Mouse (Mus musculus) forebrain, embryonic 13.5 days (tissue): Measurements from ENCODE around the gene Crispld2. TPM values are rescaled to one million over a fixed set of nuclear protein-coding genes. Genes with fewer than 3 reads are reported as not detected.

ENCODE experiments used
- ATAC-seq: fragments of 200-750 bp; cut with Nextera tagmentation; 2 replicates; pipeline ENCODE4 v1.8.0; 2017
- H3K27ac ChIP-seq: fragments of 300-500 bp; sonication (generic); 2 replicates; pipeline ENCODE4 v1.5.1; 2015; ENCODE audit warnings: inconsistent platforms, mild to moderate bottlenecking, moderate library complexity
- H3K27me3 ChIP-seq: fragments of 300-500 bp; sonication (generic); 2 replicates; pipeline ENCODE4 v1.6.1; 2015; ENCODE audit warnings: mild to moderate bottlenecking, inconsistent platforms
- H3K36me3 ChIP-seq: fragments of 300-500 bp; sonication (generic); 2 replicates; pipeline ENCODE4 v1.6.1; 2015; ENCODE audit warnings: mild to moderate bottlenecking, inconsistent platforms; ENCODE audit not compliant: poor library complexity, severe bottlenecking
- H3K4me1 ChIP-seq: fragments of 300-500 bp; sonication (generic); 2 replicates; pipeline ENCODE4 v1.6.1; 2015; ENCODE audit warnings: inconsistent platforms
- H3K4me2 ChIP-seq: fragments of 300-500 bp; sonication (generic); 2 replicates; pipeline ENCODE4 v1.6.1; 2015; ENCODE audit warnings: inconsistent platforms, mild to moderate bottlenecking, moderate library complexity
- H3K4me3 ChIP-seq: fragments of 300-500 bp; sonication (generic); 2 replicates; pipeline ENCODE4 v1.5.1; 2015; ENCODE audit warnings: mild to moderate bottlenecking, inconsistent platforms
- H3K9ac ChIP-seq: fragments of 300-500 bp; sonication (generic); 2 replicates; pipeline ENCODE4 v1.6.1; 2015; ENCODE audit warnings: mild to moderate bottlenecking, inconsistent platforms
- H3K9me3 ChIP-seq: fragments of 300-500 bp; sonication (generic); replicated peaks from 2 replicates; pipeline ENCODE4 v1.6.1; 2016; ENCODE audit warnings: inconsistent platforms
- WGBS: fragments of 180-500 bp; shearing (Covaris S2); methylation state at CpG from one replicate; pipeline ENCODE4 v1.1.7; 2015; 5-methylcytosine and 5-hydroxymethylcytosine counted together
- polyA plus RNA-seq: library from polyadenylated mRNA; unstranded; fragments of >200 nt; fragmentation: Nextera tagmentation; extraction: Ambion mirVana; gene quantifications from 2 replicates; pipeline ENCODE4 v1.2.1, GENCODE M21; 2015

Crispld2 gene
- polyA plus RNA-seq, 1 experiment from 2014 or later, result 0.90 TPM

DNA sequence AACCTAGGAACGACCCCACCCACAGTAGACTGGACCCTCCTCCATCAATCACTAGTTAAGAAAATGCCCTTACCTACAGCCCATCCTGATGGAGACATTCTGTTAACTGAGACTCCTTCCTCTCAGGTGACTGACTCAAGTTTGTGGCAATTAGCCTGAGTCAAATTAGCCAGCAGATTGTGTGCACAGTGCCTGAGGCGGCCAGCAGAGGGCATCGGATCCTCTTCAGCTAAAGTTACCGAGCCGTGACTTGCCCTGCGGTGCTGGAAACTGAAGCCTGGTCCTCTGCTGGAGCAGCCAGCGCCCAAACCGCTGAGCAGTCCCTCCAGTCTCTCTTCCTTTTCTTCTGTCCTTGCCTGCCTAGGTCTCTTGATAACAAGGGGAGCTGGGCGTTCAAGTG is 24.8 kb upstream of the Crispld2 start:
- Histone ChIP-seq H3K9me3 (0 out of 2 replicates have a peak, but pooled peaks cover 4% of the 10 kb centered on the region), H3K4me2 (no peak overlapping the region), H3K27ac (no peak overlapping the region), H3K27me3 (no peaks in the 10 kb centered on the region), H3K9ac (no peak overlapping the region), H3K4me1 (no peaks in the 10 kb centered on the region), H3K36me3 (no peaks in the 10 kb centered on the region), H3K4me3 (no peak overlapping the region)
- 87% methylated on average over 9 of the region's 9 CpGs for WGBS
- ATAC-seq, result no peak

GRCm38 (mm10) chr8:119970169-119970568 is 22.1 kb upstream of the Crispld2 start:
- Histone ChIP-seq H3K4me3 (no peak overlapping the region), H3K4me1 (no peaks in the 10 kb centered on the region), H3K9ac (no peak overlapping the region), H3K27ac (no peak overlapping the region), H3K4me2 (no peak overlapping the region), H3K9me3 (0 out of 2 replicates have a peak, but pooled peaks cover 4% of the 10 kb centered on the region), H3K27me3 (no peaks in the 10 kb centered on the region), H3K36me3 (no peaks in the 10 kb centered on the region)
- WGBS, result 74% methylated on average over 9 of the region's 9 CpGs
- ATAC-seq, result no peak

DNA sequence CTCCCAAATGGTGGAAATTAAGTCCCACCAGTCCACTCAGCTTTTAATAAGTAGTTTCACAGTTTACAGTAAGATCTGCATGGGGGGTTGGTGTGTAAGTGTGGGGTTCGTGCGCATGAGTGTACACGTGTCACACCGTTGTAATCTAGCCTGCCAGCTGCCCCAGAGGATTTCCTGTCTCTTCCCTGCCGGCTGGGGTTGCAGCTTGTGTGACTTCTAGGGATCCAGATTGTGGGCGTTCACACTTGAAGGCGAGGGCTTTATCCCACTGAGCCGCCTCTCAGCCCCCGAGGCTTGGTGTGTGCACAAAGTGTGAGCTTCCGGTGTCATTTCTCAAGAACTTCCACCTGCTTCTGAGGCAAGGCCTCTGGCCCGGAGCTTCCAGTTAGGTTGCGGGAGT is 19.7 kb upstream of the Crispld2 start:
- Histone ChIP-seq H3K9ac (no peak overlapping the region), H3K9me3 (0 out of 2 replicates have a peak, but pooled peaks cover 2% of the 10 kb centered on the region), H3K27ac (no peak overlapping the region), H3K4me3 (no peak overlapping the region), H3K27me3 (no peaks in the 10 kb centered on the region), H3K36me3 (no peaks in the 10 kb centered on the region), H3K4me1 (no peaks in the 10 kb centered on the region), H3K4me2 (no peak overlapping the region)
- 81% methylated on average over 12 of the region's 12 CpGs for WGBS
- ATAC-seq, result no peak

DNA sequence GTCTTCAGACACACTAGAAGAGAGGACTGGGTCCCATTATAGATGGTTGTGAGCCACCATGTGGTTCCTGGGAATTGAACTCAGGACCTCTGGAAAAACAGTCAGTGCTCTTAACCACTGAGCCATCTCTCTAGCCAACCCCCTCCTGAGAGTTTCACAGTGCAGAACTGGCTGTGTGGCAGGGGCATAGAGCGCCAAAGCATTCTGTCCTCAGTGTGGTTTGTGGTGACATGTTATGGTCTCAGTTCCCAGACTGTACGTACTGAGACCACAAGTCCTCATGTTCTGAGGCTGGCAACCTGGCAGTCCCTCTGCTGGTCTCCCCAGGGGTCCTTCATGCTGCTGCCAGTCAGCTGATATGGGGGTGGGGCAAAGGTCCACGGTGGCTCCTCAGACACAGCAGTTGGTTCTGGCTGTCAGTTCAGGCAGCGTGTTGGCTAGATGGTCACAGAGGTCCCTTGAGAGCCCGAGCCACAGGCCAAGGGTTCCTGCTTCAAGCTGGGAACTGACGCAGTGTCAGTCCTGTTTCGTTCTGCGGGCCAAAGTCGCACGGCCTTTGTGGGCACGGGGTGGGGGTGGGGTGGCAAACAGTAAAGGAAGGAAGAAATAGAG is 13.4 kb upstream of the Crispld2 start:
- Histone ChIP-seq H3K4me3 (no peak overlapping the region), H3K9ac (no peak overlapping the region), H3K4me1 (no peaks in the 10 kb centered on the region), H3K27ac (no peak overlapping the region), H3K27me3 (no peaks in the 10 kb centered on the region), H3K36me3 (no peaks in the 10 kb centered on the region), H3K4me2 (no peak overlapping the region), H3K9me3 (no peaks in the 10 kb centered on the region)
- no peak for ATAC-seq
- WGBS, result 73% methylated on average over 11 of the region's 11 CpGs

- ATAC-seq, result no peak
- 71% methylated on average over 4 of the region's 4 CpGs for WGBS
- Histone ChIP-seq H3K9ac (no peak overlapping the region), H3K27me3 (no peaks in the 10 kb centered on the region), H3K4me3 (no peak overlapping the region), H3K27ac (no peak overlapping the region), H3K4me1 (no peaks in the 10 kb centered on the region), H3K36me3 (no peaks in the 10 kb centered on the region), H3K9me3 (no peaks in the 10 kb centered on the region), H3K4me2 (no peak overlapping the region)
Measured at GRCm38 (mm10) chr8:119981253-119981652, 11.0 kb upstream of the Crispld2 start.

- Histone ChIP-seq H3K27ac (no peak overlapping the region), H3K4me1 (no peaks in the 10 kb centered on the region), H3K9ac (no peak overlapping the region), H3K4me3 (no peak overlapping the region), H3K4me2 (no peak overlapping the region), H3K9me3 (no peaks in the 10 kb centered on the region), H3K36me3 (no peaks in the 10 kb centered on the region), H3K27me3 (no peaks in the 10 kb centered on the region)
- ATAC-seq, result no peak
Measured at GRCm38 (mm10) chr8:119984085-119984484, 8.2 kb upstream of the Crispld2 start.

DNA sequence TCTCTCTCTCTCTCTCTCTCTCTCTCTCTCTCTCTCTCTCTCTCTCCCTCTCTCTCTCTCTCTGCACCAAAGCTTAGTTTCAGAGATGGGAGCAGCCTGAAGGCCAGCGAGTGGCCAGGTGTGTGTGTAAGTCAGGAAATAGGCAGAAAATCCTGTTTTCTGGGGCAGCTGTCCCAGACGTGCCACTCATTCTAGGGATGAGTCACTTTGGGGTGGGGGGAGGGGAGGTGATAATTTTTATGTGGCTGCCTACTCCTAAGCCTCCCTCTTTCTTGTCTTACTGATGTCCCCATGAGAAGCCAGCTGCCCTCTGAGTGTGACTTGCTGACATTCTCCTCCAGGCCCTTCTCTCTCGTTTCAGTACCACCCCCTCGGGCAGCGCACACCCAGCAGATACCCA is 6.1 kb upstream of the Crispld2 start:
- no peaks in the 10 kb centered on the region for H3K9me3 ChIP-seq
- ATAC-seq, result no peak

GRCm38 (mm10) chr8:119988087-119988486 is 4.2 kb upstream of the Crispld2 start:
- Histone ChIP-seq H3K4me1 (peaks cover 12% of the 10 kb centered on the region; the same call in 1 of the 2 replicates), H3K4me3 (no peak overlapping the region), H3K9ac (no peak overlapping the region), H3K9me3 (no peaks in the 10 kb centered on the region), H3K4me2 (no peak overlapping the region), H3K27me3 (peaks cover 28% of the 10 kb centered on the region), H3K27ac (no peak overlapping the region), H3K36me3 (no peaks in the 10 kb centered on the region)
- 80% methylated on average over 15 of the region's 15 CpGs for WGBS
- no peak for ATAC-seq

More for the DNA sequence above, 6.1 kb upstream of the Crispld2 start:
- Histone ChIP-seq H3K27me3 (peaks cover 9% of the 10 kb centered on the region), H3K4me3 (no peak overlapping the region), H3K27ac (no peak overlapping the region), H3K4me2 (no peak overlapping the region), H3K4me1 (no peaks in the 10 kb centered on the region), H3K36me3 (no peaks in the 10 kb centered on the region), H3K9ac (no peak overlapping the region)
- 83% methylated on average over 5 of the region's 5 CpGs for WGBS

DNA sequence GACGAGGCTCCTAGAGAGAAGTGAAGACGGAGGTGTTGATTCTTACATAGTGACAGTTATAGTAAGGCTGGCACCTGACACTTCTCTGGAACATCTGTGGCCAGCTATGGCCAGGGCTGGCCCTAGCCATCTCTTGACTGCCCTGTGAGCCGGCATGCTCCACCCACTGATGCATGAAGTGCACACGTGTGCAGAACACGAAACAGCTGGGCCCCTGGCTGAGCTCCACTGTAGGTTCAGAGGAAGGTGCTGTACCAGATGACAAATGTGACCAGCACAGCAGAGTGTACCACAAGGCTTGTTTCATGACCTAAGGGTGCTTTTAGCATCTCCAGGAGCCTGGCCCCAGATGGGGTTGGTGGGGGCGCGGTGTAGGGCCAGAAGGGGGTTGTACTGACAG is 1.9 kb downstream of the Crispld2 start:
- Histone ChIP-seq H3K4me2 (no peak overlapping the region), H3K27me3 (peaks cover 43% of the 10 kb centered on the region), H3K27ac (no peak overlapping the region), H3K4me3 (no peak overlapping the region), H3K36me3 (no peaks in the 10 kb centered on the region), H3K9me3 (no peaks in the 10 kb centered on the region), H3K9ac (no peak overlapping the region), H3K4me1 (peaks cover 12% of the 10 kb centered on the region; the same call in 1 of the 2 replicates)
- ATAC-seq, result no peak
- 82% methylated on average over 7 of the region's 7 CpGs for WGBS

- 85% methylated on average over 6 of the region's 6 CpGs for WGBS
- no peak overlapping the region for H3K4me3 ChIP-seq
- H3K4me2 ChIP-seq, result no peak overlapping the region
- H3K4me1 ChIP-seq, result peaks cover 12% of the 10 kb centered on the region; the same call in 1 of the 2 replicates
- H3K27me3 ChIP-seq, result peaks cover 43% of the 10 kb centered on the region
- no peak overlapping the region for H3K9ac ChIP-seq
- H3K36me3 ChIP-seq, result no peaks in the 10 kb centered on the region
- ATAC-seq, result no peak
- H3K9me3 ChIP-seq, result no peaks in the 10 kb centered on the region
- no peak overlapping the region for H3K27ac ChIP-seq
Measured at GRCm38 (mm10) chr8:119994556-119994955, 2.3 kb downstream of the Crispld2 start.

DNA sequence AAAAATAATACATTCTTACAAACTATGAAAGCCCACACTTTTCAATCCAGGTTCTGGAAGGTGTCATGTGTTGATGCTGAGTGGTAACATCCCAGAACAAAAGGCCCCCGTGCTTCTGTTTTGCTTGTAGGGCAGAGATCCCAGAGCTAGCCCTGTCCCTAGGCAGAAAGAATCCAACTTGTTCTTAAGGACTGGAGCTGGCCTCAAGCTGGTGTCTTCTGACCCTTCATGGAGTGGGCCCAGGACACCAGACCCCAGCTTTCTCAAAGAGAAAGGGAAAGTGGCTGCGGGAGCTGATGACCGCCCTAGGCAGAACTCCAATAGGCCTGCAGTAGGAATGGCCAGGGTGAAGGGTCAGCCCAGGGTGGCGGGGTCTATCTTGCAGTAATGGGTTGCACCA is 5.0 kb downstream of the Crispld2 start:
- Histone ChIP-seq H3K27ac (no peak overlapping the region), H3K9me3 (no peaks in the 10 kb centered on the region), H3K27me3 (peaks cover 24% of the 10 kb centered on the region), H3K4me1 (peaks cover 7% of the 10 kb centered on the region; the same call in 1 of the 2 replicates), H3K9ac (no peak overlapping the region), H3K36me3 (no peaks in the 10 kb centered on the region), H3K4me2 (no peak overlapping the region), H3K4me3 (no peak overlapping the region)
- no peak for ATAC-seq
- 91% methylated on average over 4 of the region's 4 CpGs for WGBS

DNA sequence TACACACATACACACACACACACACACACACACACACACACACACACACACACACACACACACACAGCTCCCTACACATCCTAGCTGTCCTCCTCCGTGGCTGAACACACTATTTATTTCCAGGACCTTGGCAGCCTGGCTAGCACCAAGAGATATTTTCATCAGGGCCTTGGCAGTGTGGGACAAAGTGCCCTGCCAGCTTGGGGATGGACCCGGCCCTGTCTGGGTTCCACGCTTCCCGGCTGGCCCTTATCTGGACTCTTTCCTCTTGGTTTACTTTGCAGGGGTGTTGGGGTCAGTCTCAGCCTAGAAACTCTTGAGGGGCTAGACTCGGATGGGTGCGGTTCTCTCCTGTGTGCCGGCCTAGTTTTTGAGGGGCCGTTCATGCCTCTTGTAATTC is 8.2 kb downstream of the Crispld2 start:
- no peak for ATAC-seq
- no peak overlapping the region for H3K4me3 ChIP-seq
- no peaks in the 10 kb centered on the region for H3K27me3 ChIP-seq
- H3K4me1 ChIP-seq, result no peaks in the 10 kb centered on the region
- no peaks in the 10 kb centered on the region for H3K9me3 ChIP-seq
- H3K27ac ChIP-seq, result no peak overlapping the region
- 75% methylated on average over 8 of the region's 8 CpGs for WGBS
- no peak overlapping the region for H3K4me2 ChIP-seq
- no peak overlapping the region for H3K9ac ChIP-seq
- H3K36me3 ChIP-seq, result no peaks in the 10 kb centered on the region

DNA sequence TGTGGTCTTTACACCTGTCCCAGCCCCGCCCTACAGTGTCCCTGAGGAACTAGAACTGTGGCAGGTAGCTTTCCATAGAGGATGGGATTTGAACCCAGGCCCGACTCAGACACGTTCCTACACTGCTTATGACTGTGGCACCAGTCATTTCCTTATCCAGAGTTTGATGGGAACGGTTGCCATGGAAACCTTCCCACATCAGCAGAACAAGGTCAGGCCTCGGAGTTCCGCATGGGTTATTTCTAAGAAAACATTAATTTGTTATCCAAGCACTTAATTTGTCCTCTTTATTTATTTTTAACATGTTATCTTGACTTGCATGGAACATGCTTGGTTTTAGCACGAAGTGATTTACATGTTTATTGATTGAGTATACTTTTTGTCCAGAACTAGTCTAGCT is 9.5 kb downstream of the Crispld2 start:
- H3K4me2 ChIP-seq, result no peak overlapping the region
- H3K27ac ChIP-seq, result no peak overlapping the region
- WGBS, result 67% methylated on average over 7 of the region's 7 CpGs
- no peaks in the 10 kb centered on the region for H3K36me3 ChIP-seq
- H3K27me3 ChIP-seq, result no peaks in the 10 kb centered on the region
- H3K4me1 ChIP-seq, result peaks cover 4% of the 10 kb centered on the region; the same call in 1 of the 2 replicates
- ATAC-seq, result no peak
- H3K4me3 ChIP-seq, result no peak overlapping the region
- no peak overlapping the region for H3K9ac ChIP-seq
- no peaks in the 10 kb centered on the region for H3K9me3 ChIP-seq
